Mouse (Mus musculus): ENCODE results near the gene Kalrn.

Kalrn gene

GRCm38 (mm10) chr16:33990712-33991111 lies 582.6 kb downstream of the Kalrn start:
- ATAC-seq (ENCODE audit: low TSS enrichment): no peak

- no peak for ATAC-seq (ENCODE audit: low TSS enrichment)
Observed at GRCm38 (mm10) chr16:33989106-33989505, 584.2 kb downstream of the Kalrn start.

- peak; percentile 82; the same call in 1 of the 2 replicates for ATAC-seq (ENCODE audit: low TSS enrichment)
Observed at GRCm38 (mm10) chr16:33988358-33989012, 584.8 kb downstream of the Kalrn start.

GRCm38 (mm10) chr16:33986993-33987392 lies 586.3 kb downstream of the Kalrn start:
- ATAC-seq (ENCODE audit: low TSS enrichment): no peak

GRCm38 (mm10) chr16:33985372-33985771 lies 588.0 kb downstream of the Kalrn start:
- no peak for ATAC-seq (ENCODE audit: low TSS enrichment)

- ATAC-seq (ENCODE audit: low TSS enrichment): no peak
Observed at GRCm38 (mm10) chr16:33983712-33984111, 589.6 kb downstream of the Kalrn start.

GRCm38 (mm10) chr16:33979855-33980254 lies 593.5 kb downstream of the Kalrn start:
- no peak for ATAC-seq (ENCODE audit: low TSS enrichment)

- ATAC-seq (ENCODE audit: low TSS enrichment): peak; percentile 25; the same call in 1 of the 2 replicates
Observed at GRCm38 (mm10) chr16:33967283-33967640, 606.1 kb downstream of the Kalrn start.

- peak; percentile 95 for ATAC-seq (ENCODE audit: low TSS enrichment)
Observed at GRCm38 (mm10) chr16:33966538-33967282, 606.6 kb downstream of the Kalrn start, which contains the start of gene Umps. Gene Umps (minus strand): TSS chr16:33967038.

GRCm38 (mm10) chr16:33965878-33966537 lies 607.3 kb downstream of the Kalrn start:
- peak; percentile 55; the same call in 1 of the 2 replicates for ATAC-seq (ENCODE audit: low TSS enrichment)

- no peak for ATAC-seq (ENCODE audit: low TSS enrichment)
Observed at GRCm38 (mm10) chr16:33963509-33963908, 609.8 kb downstream of the Kalrn start.

- ATAC-seq (ENCODE audit: low TSS enrichment): no peak
Observed at GRCm38 (mm10) chr16:33954793-33955192, 618.5 kb downstream of the Kalrn start.

GRCm38 (mm10) chr16:33953008-33953407 lies 620.3 kb downstream of the Kalrn start:
- no peak for ATAC-seq (ENCODE audit: low TSS enrichment)

- peak; percentile 86 for ATAC-seq (ENCODE audit: low TSS enrichment)
Observed at GRCm38 (mm10) chr16:33950830-33951229, 622.5 kb downstream of the Kalrn start.

- ATAC-seq (ENCODE audit: low TSS enrichment): no peak
Observed at GRCm38 (mm10) chr16:33950386-33950785, 622.9 kb downstream of the Kalrn start.

GRCm38 (mm10) chr16:33947664-33948571 lies 625.4 kb downstream of the Kalrn start:
- ATAC-seq (ENCODE audit: low TSS enrichment): no peak

GRCm38 (mm10) chr16:33946021-33946420 lies 627.3 kb downstream of the Kalrn start:
- ATAC-seq (ENCODE audit: low TSS enrichment): no peak

- ATAC-seq (ENCODE audit: low TSS enrichment): no peak
Observed at GRCm38 (mm10) chr16:33944772-33945171, 628.6 kb downstream of the Kalrn start.

- no peak for ATAC-seq (ENCODE audit: low TSS enrichment)
Observed at GRCm38 (mm10) chr16:33944126-33944525, 629.2 kb downstream of the Kalrn start.

GRCm38 (mm10) chr16:33943388-33943787 lies 629.9 kb downstream of the Kalrn start:
- no peak for ATAC-seq (ENCODE audit: low TSS enrichment)

- no peak for ATAC-seq (ENCODE audit: low TSS enrichment)
Observed at GRCm38 (mm10) chr16:33942341-33942740, 631.0 kb downstream of the Kalrn start.
